Mouse (Mus musculus): Measurements from ENCODE around the gene Cenpb.

The Cenpb gene

GRCm38 (mm10) chr2:131160671-131161111, 19.2 kb downstream of the Cenpb start:
- no peak for DNase-seq

DNA sequence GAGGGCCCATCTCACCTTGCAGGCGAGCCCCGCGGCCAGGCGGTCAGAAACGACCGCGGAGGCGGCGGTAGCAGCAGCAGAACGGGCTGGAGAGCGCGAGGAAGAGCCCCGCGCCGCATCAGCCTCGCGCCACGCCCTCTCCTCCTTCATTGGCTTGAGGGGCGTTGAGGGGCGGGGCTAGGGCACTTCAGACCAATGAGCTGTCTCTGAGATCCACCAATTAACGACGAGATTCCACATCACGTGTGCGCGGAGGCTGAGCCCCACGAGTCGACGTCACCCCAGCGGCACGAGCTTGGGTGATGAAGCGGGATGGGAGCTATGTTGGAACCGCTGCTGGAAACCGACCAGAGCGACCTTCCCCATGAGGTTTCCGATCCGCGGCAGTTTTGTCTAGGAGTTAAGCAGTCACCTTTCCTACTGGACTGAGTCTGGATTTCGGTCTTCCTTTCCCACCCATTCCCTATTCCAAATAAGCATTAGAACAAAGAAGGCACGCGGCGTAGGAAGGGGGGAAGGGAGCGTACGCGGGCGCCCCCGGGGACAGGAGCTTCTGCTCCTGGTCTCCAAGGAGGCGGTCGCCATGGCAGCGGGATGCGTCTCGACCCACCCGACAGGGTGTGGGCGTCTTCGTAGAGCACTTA, 19.8 kb downstream of the Cenpb start, which contains the start of gene 1700037H04Rik:
1700037H04Rik (minus strand) TSS at position 144 of the 644 bp plus-strand sequence.
- DNase-seq = peak; percentile 97

DNA sequence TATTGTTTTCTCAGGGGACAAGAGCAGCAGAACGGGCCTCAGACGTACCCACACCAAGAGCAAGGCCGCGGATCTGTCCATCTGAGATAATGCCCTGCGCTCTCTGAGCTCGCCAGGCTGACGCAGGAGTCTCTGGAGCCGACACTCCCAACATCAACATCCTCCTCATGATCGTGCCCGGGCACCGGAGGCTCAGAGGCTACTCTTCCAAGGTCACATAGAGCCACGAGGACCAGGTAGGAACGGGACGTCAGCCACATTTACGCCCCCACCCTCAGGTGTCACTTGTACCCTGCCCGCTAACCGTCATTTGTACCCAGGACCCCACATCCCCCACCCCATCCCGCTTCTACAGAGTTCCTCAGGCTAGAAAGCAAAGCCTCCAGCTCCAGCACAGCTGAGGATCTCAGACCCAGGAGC, 20.4 kb downstream of the Cenpb start:
- no peak for DNase-seq

DNA sequence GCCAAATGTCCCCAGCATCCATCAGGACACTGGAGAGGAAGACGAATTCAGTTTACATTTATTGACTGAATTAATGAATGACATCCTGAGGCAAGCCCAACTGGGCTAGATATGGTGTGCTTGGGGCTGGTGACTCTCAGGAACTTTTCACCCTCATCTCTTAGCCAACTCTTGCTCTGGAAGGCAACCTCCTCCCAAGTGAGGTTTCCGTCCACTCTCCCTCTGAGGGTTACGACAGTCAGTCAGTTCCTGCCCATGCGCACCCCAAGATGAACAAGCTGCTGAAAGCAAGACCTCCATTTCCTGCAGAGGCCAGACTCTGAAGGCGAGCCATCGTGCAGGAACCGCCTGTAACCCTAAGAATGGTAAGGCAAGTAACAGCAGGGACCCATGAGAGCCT, 22.9 kb downstream of the Cenpb start:
- no peak for DNase-seq

DNA sequence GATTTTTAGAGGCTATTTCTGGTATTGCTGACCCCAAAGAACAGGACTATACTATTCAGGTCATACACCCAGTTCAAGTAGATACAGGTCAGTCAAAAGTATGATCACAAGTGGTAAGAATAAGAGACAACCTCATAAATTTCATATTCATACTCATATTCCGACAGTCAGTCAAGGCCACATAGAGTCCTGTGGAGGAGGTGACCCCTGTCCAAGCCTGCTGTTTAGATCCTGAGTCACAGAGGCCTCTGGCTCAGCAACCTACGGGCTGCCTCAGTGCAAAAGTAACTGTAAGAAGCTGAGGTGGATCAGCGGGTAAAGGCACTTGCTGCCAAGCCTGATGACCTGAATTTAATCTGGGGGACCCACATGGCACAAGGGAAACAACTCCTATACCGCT, 25.8 kb downstream of the Cenpb start:
- DNase-seq = no peak

- DNase-seq = no peak
These were observed 27.6 kb downstream of the Cenpb start for GRCm38 (mm10) chr2:131152166-131152730.

DNA sequence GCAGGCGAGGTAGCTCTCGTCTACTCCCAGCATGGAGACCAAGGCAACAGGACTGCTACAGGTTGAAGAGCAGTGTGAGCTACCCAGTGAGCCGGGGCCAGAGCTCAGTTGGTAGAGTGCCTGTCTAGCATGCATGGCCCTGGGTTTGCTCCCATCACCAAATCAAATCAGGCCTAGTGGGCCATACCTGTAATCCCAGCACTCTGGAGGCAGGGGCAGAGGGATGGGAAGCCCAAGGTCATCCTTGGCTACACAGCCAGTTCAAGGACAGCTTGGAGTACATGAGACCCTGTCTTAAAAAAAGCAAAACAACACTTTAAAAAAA, 30.7 kb downstream of the Cenpb start:
- DNase-seq = no peak

GRCm38 (mm10) chr2:131148353-131149253, 31.3 kb downstream of the Cenpb start:
- no peak for DNase-seq

GRCm38 (mm10) chr2:131147043-131147365, 32.9 kb downstream of the Cenpb start:
- no peak for DNase-seq

DNA sequence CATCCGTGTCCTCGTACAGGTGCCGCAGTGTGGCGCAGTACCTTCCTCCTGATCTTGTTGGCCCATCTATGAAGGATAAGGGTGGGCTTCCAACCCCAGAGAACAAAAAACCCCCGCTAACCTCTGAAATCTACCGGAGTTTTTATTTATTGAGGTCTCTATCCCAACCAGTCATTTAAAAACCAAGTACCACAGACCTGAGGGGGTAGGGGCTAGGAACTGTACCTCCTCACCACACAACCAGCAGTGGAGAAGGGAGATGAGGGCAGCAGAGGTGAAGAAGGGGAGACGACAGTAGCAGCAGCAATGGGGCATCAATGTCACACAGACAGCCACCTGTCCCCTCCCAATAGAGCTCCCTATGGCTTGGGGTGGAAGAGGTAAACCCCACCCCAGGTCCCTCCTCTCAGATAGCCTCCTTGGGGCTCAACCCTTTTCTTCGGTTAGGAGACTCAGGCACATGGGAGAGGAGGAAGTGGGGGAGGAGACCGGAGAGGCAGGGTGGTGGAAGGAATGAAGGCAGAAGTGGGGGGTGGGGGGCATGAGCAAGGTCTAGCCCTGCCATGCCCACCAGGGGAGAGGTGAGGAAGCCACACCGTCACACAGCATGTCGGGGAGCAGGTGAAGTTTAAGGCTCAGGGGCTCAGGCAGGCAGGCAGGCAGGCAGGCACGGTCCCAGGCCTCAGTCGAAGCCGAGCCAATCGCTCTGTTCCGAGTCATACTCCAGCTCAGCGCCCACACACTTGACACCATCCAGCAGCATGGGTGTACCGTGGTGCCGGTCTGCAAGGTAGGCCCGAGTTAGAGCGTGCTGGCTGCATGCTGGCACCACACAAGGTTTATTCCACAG, 33.4 kb downstream of the Cenpb start:
- DNase-seq = no peak

GRCm38 (mm10) chr2:131145536-131145935, 34.3 kb downstream of the Cenpb start:
- no peak for DNase-seq

DNA sequence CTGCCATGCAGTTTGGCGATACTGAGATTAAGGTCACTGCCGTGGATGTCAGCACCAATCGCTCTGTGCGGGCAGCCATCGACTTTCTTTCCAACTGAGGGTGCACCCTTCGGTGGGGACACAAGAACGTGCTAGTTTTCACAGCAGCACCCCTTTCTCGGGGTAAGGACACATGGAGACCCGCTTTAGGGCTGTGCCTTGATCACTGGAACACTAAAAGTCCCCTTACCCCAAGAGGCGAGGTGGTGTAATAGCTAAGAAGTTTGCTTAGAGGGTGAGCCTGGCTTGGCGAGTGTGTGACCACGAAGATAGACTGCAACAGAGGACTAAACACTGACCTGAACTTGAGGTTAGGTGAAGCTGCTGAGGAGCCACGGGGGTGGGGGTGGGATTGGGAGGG, 34.7 kb downstream of the Cenpb start:
- no peak for DNase-seq

DNA sequence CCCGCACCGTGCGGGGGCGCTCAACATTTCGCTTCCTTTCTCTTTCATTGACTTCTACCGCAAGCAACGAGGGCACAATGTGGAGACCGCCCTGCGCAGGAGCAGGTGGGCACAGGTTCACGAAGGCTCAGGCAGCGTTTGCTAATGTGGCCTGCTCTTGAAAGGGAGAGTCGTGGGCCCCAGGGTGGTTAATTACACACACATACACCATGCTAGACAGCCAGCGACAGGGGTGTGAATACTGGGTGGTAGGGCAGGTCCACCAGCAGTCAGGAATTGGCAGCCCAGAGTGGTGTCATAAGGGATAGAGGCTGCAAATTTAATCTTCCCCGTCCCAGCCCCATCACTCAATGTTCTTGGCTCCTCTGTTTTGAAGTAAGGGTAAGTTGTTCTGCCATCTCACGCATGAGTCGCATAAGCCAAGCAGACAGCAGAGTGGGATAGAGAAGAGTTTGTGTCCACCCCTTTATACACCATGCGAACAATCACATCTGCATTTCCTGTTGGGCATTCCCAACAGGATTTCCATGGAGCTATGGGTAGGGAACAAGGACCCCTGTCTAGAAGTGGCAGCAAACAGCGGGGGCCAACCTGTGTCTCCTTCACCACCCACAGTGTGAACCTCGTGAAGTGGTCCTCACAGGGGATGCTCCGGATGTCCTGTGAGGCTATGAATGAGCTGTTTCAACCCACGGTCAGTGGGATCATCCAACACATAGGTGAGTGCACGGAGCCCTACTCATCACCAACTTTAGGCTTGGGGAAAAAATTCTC, 36.7 kb downstream of the Cenpb start:
- DNase-seq = no peak

- no peak for DNase-seq
These were observed 37.3 kb downstream of the Cenpb start for GRCm38 (mm10) chr2:131142592-131142991.

DNA sequence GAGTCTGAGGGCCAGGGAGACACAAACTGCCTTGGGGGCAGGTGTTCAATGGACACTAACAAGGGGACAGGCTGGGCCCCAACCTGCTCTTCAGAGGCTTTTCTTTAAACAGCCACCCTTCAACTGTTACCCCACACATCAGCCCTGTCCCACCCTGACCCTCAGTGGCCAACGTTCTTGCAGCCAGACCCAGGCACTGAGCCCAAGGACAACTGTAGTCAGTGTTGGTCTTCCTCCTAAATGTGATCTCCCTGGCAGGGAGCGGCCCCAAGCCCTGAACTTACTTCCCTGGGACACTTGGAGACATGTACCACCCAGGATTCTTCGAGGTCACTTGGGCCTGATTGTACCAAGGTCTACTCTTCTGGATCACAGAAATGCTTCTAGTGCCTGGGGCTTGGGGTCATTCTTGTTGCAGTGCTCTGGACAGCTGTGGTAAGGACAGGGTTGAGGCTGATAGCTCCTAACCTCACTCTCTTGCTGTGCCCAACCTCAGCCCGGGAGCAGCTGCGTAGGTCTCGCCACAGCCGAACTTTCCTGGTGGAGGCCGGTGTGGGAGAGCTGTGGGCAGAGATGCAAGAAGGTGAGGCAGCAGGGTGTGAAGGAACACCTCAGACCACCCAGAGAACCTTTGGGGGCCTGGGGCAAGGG, 38.4 kb downstream of the Cenpb start:
- DNase-seq = no peak

DNA sequence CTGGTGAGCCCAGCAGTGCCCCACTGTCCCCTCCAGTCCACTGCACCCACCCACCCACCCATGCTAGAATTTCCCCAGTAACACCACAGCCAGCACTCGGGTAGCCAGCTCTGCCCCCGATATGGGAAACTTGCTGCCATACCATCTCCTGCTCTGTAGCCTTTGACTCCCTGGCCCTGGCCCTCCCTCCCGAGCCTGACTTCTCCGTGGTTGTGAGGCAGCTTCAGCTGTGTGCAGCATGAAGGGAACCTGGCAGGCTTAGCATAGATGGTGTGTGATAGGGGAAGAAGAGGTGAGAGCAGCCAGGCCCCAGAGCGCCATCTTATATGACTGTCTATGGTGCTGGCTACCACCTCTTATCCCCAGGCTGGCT, 39.3 kb downstream of the Cenpb start:
- DNase-seq = no peak

- no peak for DNase-seq
These were observed 39.9 kb downstream of the Cenpb start for GRCm38 (mm10) chr2:131139886-131140532.

DNA sequence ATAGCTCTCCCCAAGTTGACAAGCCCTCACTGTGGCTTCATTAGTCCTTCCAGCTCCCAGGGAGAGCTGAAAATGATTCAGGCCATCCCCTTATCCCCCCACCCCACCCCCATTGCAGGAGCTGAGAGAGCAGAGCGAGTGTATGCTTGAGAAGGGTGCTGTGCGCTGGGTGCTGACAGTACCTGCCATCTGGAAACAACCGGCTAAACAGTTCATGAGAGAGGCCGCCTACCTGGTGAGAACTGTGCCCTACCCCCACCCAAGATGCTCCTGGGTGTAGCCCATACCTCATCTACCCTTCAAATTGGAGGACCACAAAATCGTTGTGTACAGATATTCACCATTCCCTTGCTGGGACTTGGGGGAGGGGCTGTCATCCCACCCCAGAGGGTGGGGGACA, 40.6 kb downstream of the Cenpb start:
- no peak for DNase-seq

GRCm38 (mm10) chr2:131138760-131139159, 41.1 kb downstream of the Cenpb start:
- no peak for DNase-seq

DNA sequence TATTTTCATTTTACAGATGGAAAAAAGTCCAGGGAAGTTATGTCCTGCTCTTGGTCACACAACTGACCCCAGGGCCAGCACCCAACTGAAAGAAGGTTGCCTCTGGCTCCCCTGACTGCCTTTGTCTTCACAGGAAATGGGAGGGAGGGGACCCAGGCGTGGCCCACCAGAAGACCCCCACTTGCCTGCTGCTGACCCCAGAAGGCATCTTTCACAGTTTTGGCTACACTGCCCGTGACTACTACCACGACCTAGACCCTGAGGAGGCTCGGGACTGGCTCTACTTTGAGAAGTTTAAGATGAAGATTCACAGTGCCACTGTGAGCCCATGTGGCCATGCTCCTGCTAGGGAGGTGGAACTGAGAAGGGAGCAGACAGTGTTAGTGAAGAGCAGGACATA, 41.6 kb downstream of the Cenpb start:
- no peak for DNase-seq

DNA sequence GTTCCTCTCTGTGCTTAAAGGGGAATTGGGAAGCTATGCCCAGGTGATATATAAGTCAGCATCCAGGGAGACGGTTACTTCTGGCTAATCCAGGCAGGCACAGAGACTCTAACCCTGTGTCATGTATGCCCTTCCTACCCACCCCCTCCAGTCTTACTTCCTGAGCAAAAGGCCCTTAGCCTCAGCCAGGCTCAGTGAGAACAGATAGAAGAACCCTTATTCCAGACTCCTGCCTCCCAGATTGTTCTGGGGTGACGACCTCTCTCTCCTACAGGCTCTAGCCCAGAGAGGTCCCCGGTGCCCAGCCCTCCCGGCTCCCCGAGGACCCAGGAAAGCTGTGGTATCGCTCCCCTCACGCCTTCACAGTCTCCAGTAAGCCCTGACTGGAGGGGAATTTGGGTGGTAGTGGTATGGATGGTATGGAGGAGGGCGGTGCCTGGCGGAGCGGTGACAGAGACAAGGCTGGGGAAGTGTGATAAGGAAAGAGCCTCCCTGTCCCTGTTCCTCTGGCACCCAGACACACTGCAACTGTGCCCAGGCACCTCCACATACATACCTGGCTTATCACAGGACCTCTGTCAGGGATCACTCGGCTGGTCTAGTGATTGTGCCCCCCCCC, 44.2 kb downstream of the Cenpb start:
- DNase-seq = no peak
